Mouse (Mus musculus) heart, embryonic 12.5 days (tissue): Measurements from ENCODE around the gene Nav1. TPM values are rescaled to one million over a fixed set of nuclear protein-coding genes. Genes with fewer than 3 reads are reported as not detected.
"Not testable (repeated sequence)": the region's sequence is repeated elsewhere in the genome, so short reads cannot be mapped to it uniquely, and the experiment has no call there.

ENCODE experiments used
- ATAC-seq: fragments of 200-750 bp; cut with Nextera tagmentation; 2 replicates; pipeline ENCODE4 v1.8.0; 2017; ENCODE audit warnings: moderate TSS enrichment, moderate library complexity; ENCODE audit not compliant: insufficient number of reproducible peaks, low FRiP score
- H3K27ac ChIP-seq: fragments of 300-500 bp; sonication (generic); 2 replicates; pipeline ENCODE4 v1.5.1; 2016; ENCODE audit warnings: mild to moderate bottlenecking, moderate library complexity; ENCODE audit not compliant: poor library complexity, severe bottlenecking
- H3K27me3 ChIP-seq: fragments of 300-500 bp; sonication (generic); replicated peaks from 2 replicates; pipeline ENCODE4 v1.6.1; 2016; ENCODE audit warnings: mild to moderate bottlenecking, moderate library complexity
- H3K36me3 ChIP-seq: fragments of 300-500 bp; sonication (generic); 2 replicates; pipeline ENCODE4 v1.6.1; 2016; ENCODE audit warnings: mild to moderate bottlenecking, moderate library complexity
- H3K4me1 ChIP-seq: fragments of 300-500 bp; sonication (generic); replicated peaks from 2 replicates; pipeline ENCODE4 v1.6.1; 2016; ENCODE audit warnings: mild to moderate bottlenecking
- H3K4me2 ChIP-seq: fragments of 300-500 bp; sonication (generic); 2 replicates; pipeline ENCODE4 v1.6.1; 2016; ENCODE audit warnings: mild to moderate bottlenecking, moderate library complexity
- H3K4me3 ChIP-seq: fragments of 300-500 bp; sonication (generic); 2 replicates; pipeline ENCODE4 v1.5.1; 2016; ENCODE audit warnings: mild to moderate bottlenecking
- H3K9ac ChIP-seq: fragments of 300-500 bp; sonication (generic); 2 replicates; pipeline ENCODE4 v1.6.1; 2016; ENCODE audit warnings: mild to moderate bottlenecking, moderate library complexity
- H3K9me3 ChIP-seq: fragments of 300-500 bp; sonication (generic); replicated peaks from 2 replicates; pipeline ENCODE4 v1.6.1; 2016; ENCODE audit warnings: mild to moderate bottlenecking, moderate library complexity
- WGBS: fragments of 180-500 bp; shearing (Covaris S2); methylation state at CpG from one replicate; pipeline ENCODE4 v1.1.7; 2016; 5-methylcytosine and 5-hydroxymethylcytosine counted together
- polyA plus RNA-seq: library from polyadenylated mRNA; unstranded; fragments of >200 nt; fragmentation: Nextera tagmentation; extraction: Ambion mirVana; gene quantifications from 2 replicates; pipeline ENCODE4 v1.2.1, GENCODE M21; 2016

The Nav1 gene
- polyA plus RNA-seq, 1 experiment from 2014 or later: 38.9 TPM

DNA sequence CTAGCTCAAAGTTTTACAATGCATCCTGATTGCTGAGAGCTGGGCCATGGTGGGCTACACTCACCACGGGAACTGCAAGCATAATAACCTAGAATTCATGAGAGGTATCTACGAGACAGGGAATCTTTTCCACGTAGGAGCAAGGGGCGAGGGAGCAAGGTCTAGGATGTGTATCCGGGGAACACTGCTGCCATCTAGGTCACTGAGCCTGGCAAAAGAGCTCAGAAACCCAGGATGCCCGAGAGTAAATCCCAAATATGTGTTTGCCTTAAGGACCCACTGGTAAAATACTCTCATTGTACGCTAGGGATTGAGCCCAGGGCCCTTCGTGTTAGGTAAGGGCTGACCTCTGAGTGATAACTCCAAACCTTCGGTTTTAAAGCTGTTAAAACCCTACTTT, 104.3 kb downstream of the Nav1 start:
- Histone ChIP-seq H3K4me1 (peaks cover 75% of the 10 kb centered on the region), H3K27ac (no peak overlapping the region), H3K4me2 (no peak overlapping the region), H3K9ac (no peak overlapping the region), H3K4me3 (no peak overlapping the region), H3K9me3 (no peaks in the 10 kb centered on the region), H3K27me3 (no peaks in the 10 kb centered on the region), H3K36me3 (peaks cover 23% of the 10 kb centered on the region)
- WGBS: 77% methylated on average over 9 of the region's 9 CpGs
- ATAC-seq: no peak

DNA sequence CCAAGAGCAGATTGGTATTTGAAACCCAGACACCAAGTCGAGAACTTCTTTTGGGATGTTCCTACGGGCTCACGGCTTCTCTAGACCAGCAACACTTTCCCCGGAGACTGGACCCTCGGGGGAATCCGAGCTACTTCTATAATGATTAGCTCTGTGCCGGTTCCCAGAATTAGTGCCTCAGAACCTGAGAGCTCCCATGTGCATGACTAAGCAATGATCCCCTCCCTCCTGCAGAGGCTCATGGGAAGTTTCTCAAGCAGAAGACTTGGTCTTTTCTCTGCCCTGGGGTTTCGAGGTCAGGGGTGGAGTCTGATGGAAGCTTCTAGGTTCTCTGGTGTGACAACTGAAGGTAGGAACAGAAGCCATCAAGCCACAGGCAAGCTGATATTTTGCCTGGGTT, 105.0 kb downstream of the Nav1 start:
- Histone ChIP-seq H3K9me3 (no peaks in the 10 kb centered on the region), H3K36me3 (peaks cover 22% of the 10 kb centered on the region), H3K9ac (no peak overlapping the region), H3K27ac (no peak overlapping the region), H3K4me2 (no peak overlapping the region), H3K27me3 (no peaks in the 10 kb centered on the region), H3K4me1 (peaks cover 73% of the 10 kb centered on the region), H3K4me3 (no peak overlapping the region)
- no peak for ATAC-seq
- 59% methylated on average over 8 of the region's 8 CpGs for WGBS

DNA sequence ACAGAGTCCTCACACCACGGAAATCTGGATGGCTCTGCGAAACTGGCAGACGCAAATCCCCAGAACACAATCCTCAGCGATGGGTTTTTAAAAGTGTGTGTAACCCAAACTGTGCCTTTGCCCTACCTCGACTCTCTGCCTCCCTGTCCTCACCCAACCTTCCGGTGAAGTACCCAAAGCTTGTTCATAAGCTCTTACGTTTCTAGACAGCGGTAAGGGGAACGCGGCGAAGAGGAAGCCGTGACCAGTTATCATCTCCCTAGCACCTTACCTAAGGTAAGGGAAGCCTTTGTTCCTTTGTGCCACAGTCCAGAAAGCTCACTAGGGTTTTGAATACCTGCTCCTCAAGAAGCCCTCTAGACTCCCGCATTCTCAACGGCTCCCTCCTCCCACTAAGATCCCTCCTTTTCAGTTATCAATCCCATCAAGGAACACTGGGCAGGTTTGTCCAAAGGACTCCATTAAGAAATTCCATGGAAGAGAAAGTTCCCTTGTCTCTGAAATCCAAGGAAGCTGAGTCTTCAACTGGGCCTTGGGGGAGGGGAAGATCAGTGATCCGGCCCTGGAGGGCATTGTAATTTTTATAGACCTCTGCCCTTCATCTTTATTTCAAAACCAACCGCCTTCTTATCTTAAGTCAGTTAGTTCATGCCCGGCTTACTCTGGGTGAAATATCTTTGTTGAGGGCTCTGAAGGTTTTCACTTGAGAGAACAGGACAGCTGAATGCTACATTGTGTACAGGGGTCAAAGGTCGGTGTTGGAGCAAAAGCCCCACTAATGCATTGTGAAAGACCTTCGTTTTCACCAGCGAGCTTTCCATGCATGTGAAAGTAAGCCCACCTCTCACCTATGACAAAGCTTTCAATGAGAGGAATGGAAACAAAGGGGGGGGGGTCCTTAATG, 108.4 kb downstream of the Nav1 start:
- no peak overlapping the region for H3K4me2 ChIP-seq
- H3K9ac ChIP-seq: no peak overlapping the region
- peaks cover 69% of the 10 kb centered on the region for H3K4me1 ChIP-seq
- no peaks in the 10 kb centered on the region for H3K9me3 ChIP-seq
- ATAC-seq: no peak
- no peak overlapping the region for H3K27ac ChIP-seq
- WGBS: 77% methylated on average over 20 of the region's 20 CpGs
- H3K4me3 ChIP-seq: no peak overlapping the region
- no peaks in the 10 kb centered on the region; the same call in 1 of the 2 replicates for H3K36me3 ChIP-seq
- no peaks in the 10 kb centered on the region for H3K27me3 ChIP-seq

DNA sequence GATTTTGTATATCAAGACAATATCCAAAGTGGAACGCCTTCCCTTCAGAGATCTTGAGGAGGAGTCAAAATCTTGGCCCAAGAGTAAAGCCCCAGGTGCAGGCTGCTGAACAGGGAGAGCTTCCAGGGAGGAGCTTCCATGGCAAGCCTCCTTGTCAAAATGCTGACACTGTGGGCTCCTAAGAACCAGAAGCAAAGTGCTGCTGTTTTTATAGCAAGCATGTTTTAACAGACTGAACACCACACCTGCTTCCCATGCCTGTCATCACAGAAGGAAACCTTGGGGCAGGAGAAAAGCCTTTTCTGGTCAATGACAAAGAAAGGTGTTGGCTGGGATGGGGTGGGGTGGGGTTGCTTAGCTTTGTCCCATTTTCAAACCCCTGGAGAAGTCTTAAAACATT, 112.0 kb downstream of the Nav1 start:
- H3K4me2 ChIP-seq: no peak overlapping the region
- ATAC-seq: no peak
- no peak overlapping the region for H3K4me3 ChIP-seq
- no peaks in the 10 kb centered on the region for H3K9me3 ChIP-seq
- no peaks in the 10 kb centered on the region for H3K27me3 ChIP-seq
- H3K36me3 ChIP-seq: no peaks in the 10 kb centered on the region; the same call in 1 of the 2 replicates
- 85% methylated on average over 1 of the region's 1 CpGs for WGBS
- H3K9ac ChIP-seq: no peak overlapping the region
- H3K27ac ChIP-seq: no peak overlapping the region
- H3K4me1 ChIP-seq: peaks cover 83% of the 10 kb centered on the region

DNA sequence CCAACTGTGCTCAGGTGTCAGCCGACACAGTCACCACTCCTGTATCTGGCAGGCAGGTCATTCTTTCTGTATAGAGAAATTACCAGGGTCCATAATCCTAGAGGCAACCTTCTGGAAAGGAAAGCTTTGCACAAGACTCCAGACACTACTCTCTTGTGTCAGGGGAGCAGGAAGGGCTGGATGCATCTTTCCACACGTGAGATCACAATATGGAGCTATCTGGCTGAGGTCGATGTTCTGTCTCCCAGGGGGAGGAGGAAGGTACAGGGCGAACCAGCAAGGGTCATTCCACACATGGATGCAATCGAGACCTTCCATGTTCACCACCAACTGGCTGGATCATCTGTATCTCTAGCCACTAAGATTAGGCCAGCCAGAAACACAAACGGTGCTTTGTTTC, 113.2 kb downstream of the Nav1 start:
- Histone ChIP-seq H3K9ac (no peak overlapping the region), H3K36me3 (peaks cover under 1% of the 10 kb centered on the region; the same call in 1 of the 2 replicates), H3K27ac (no peak overlapping the region), H3K4me1 (peaks cover 83% of the 10 kb centered on the region), H3K4me2 (no peak overlapping the region), H3K27me3 (no peaks in the 10 kb centered on the region), H3K9me3 (no peaks in the 10 kb centered on the region), H3K4me3 (no peak overlapping the region)
- no peak for ATAC-seq
- WGBS: 59% methylated on average over 6 of the region's 6 CpGs

DNA sequence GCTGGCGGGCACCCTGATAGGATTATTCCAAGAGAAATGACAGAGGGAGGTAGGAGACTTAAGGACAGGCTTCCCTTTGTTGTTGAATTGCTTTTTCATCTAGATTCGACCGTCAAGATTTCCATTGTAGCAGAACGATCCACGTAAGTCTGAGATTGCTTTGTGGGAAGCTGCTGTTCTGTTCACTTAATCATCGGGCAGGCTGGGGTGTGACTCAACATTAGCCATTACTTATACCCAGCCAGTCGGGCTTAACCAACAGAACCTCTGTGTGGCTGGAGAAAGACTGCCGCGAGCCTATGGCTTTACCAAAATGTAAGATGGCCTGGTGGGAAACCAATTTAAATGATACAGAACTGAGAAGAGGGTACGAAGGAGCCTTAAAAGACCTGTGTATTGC, 114.7 kb downstream of the Nav1 start:
- no peak overlapping the region for H3K27ac ChIP-seq
- peaks cover 9% of the 10 kb centered on the region for H3K36me3 ChIP-seq
- H3K27me3 ChIP-seq: no peaks in the 10 kb centered on the region
- WGBS: 64% methylated on average over 10 of the region's 10 CpGs
- no peak overlapping the region for H3K4me2 ChIP-seq
- H3K4me1 ChIP-seq: peaks cover 74% of the 10 kb centered on the region
- no peaks in the 10 kb centered on the region for H3K9me3 ChIP-seq
- no peak for ATAC-seq
- no peak overlapping the region for H3K4me3 ChIP-seq
- H3K9ac ChIP-seq: no peak overlapping the region

DNA sequence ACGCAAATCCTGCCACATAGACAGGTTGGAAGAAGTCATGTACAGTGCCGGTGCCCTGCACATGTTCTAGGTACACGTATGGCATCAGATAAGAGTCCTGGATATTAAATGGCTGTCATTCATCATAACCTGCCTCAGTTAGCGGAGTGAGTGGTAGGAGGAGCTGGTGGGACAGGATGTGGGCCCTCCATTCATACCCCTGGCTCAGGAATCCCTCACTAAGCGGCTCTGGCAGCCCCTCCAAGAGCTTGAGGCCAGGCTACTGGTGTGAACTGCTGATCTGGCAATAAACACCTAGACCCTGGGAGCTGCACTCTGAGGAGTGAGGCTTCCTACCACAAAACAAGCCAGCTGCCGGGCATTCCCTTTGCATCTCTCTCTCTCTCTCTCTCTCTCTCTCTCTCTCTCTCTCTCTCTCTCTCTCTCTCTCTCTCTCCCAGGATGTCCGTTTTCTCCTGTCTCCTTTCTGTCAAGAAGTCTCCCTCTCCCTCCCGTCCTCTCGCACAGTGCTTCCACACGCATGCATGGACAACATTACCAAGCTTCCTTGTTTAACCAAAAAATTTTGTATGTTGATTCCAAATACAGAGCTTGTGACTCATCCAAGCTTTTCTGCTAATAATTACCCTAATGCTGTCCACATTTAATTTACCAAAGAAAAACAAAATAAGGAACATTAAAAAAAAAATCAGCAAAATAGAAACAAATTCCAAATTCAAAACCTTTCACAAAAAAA, 116.0 kb downstream of the Nav1 start:
- Histone ChIP-seq H3K27ac (peak overlapping the region; percentile 72), H3K4me1 (peaks cover 72% of the 10 kb centered on the region), H3K27me3 (no peaks in the 10 kb centered on the region), H3K9ac (peak overlapping the region; percentile 52), H3K9me3 (no peaks in the 10 kb centered on the region), H3K36me3 (peaks cover 9% of the 10 kb centered on the region), H3K4me3 (no peak overlapping the region), H3K4me2 (peak overlapping the region; percentile 9; the same call in 1 of the 2 replicates)
- no peak for ATAC-seq
- 47% methylated on average over 10 of the region's 10 CpGs for WGBS

DNA sequence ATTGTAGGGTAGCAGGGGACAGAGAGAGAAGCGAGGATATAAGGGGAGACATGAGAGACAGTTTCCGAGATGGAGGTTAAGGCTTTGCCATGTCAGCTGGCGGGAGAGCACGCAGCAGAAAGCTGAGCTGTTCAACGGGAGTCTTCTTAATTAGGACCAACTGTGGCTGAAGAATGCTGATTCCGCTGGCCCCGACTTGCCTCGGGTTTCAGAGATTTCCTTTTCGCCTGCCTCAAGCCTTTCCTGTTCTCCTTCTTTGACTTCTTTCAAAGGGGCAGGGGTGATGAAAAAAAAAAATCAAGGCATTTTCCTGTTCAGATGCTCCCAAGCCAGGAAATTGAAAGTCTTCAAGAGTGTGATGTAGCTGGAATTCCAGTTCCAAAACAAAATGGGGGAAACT, 118.2 kb downstream of the Nav1 start:
- Histone ChIP-seq H3K36me3 (peaks cover 20% of the 10 kb centered on the region), H3K27me3 (no peaks in the 10 kb centered on the region), H3K4me1 (peaks cover 60% of the 10 kb centered on the region), H3K9ac (no peak overlapping the region), H3K27ac (0 out of 2 replicates have a peak overlapping the region, but pooled peaks have one; percentile 12), H3K4me2 (no peak overlapping the region), H3K9me3 (no peaks in the 10 kb centered on the region), H3K4me3 (no peak overlapping the region)
- no peak for ATAC-seq
- WGBS: 54% methylated on average over 9 of the region's 9 CpGs

DNA sequence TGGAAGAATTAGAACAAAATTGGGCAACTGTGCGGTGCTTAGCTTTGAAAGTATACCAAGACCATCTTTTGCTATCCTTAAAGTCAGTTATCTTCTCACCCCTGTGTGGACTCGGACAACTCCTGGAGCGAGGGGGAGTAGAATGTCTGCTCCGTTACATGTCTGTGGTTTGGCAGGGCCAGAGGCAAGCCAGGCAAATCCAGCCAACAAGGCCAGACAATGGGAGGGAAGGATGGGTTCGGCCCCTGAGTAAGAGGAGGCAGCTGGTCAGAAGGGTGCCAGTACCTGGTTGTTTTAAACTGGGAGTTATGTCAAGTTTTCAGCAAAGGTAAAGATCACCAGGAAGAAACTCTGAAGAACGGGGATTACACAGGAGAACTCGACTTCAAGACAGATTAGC, 121.9 kb downstream of the Nav1 start:
- WGBS: 76% methylated on average over 7 of the region's 7 CpGs
- ATAC-seq: no peak
- H3K9me3 ChIP-seq: peaks cover 4% of the 10 kb centered on the region

DNA sequence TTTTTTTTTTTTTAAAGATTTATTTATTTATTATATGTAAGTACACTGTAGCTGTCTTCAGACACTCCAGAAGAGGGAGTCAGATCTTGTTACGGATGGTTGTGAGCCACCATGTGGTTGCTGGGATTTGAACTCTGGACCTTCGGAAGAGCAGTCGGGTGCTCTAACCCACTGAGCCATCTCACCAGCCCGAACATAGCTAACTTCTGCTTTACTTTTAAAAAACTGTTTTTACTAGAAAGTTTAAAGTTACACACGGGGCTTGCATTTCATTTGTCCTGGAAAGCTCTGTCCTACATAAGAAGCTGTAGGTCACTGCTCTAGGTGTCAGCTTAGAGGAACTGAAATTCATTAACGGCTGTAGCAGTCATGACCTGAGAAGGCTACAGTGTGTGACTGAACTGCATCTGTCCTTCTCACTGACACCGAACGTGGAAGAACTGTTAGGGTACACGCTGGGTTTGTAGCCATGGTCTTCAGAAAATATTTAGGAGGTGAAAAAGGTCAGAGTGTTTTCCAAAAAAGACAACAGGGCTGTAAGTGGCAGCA, 122.5 kb downstream of the Nav1 start:
- H3K27ac ChIP-seq, H3K9me3 ChIP-seq, H3K4me2 ChIP-seq, H3K4me3 ChIP-seq, ATAC-seq, H3K9ac ChIP-seq, H3K27me3 ChIP-seq: not testable (repeated sequence)
- peaks cover 48% of the 10 kb centered on the region for H3K4me1 ChIP-seq
- 85% methylated on average over 9 of the region's 9 CpGs for WGBS
- H3K36me3 ChIP-seq: peaks cover 35% of the 10 kb centered on the region

More for the DNA sequence above, 121.9 kb downstream of the Nav1 start:
- Histone ChIP-seq H3K27me3 (no peaks in the 10 kb centered on the region), H3K36me3 (peaks cover 35% of the 10 kb centered on the region), H3K27ac (no peak overlapping the region), H3K9ac (no peak overlapping the region), H3K4me3 (no peak overlapping the region), H3K4me2 (no peak overlapping the region), H3K4me1 (peaks cover 49% of the 10 kb centered on the region)

DNA sequence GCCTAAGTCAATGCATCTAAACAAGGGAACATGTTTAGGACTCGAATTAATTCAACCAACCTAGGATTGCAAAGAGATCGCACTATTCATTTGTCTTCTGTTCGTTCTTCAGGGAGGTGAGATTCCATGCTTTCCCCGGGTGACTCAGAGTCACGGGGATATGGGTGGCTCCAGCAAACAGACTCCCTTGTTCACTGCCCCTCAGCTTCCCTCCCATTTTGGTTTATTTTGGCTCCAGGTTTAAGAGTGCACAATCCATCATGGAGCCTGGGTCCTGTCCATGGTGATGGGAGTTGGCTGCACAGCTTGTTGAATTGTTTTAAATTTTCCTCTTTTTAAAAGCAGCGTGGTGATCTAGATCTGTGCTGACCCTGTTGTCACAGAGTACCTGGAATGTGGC, 123.1 kb downstream of the Nav1 start:
- no peak overlapping the region for H3K4me2 ChIP-seq
- peaks cover 48% of the 10 kb centered on the region for H3K4me1 ChIP-seq
- no peaks in the 10 kb centered on the region for H3K27me3 ChIP-seq
- H3K4me3 ChIP-seq: no peak overlapping the region
- peaks cover 35% of the 10 kb centered on the region for H3K36me3 ChIP-seq
- no peak overlapping the region for H3K27ac ChIP-seq
- H3K9me3 ChIP-seq: peaks cover 4% of the 10 kb centered on the region
- no peak overlapping the region for H3K9ac ChIP-seq
- WGBS: 88% methylated on average over 6 of the region's 6 CpGs
- ATAC-seq: no peak
